Mouse (Mus musculus) kidney, embryonic 16.5 days (tissue): ENCODE data around the gene Luzp1. TPM values are rescaled to one million over a fixed set of nuclear protein-coding genes. Genes with fewer than 3 reads are reported as not detected.

Experiments used
- ATAC-seq: fragments of 200-750 bp; cut with Nextera tagmentation; 2 replicates; pipeline ENCODE4 v1.8.0; 2017; ENCODE audit warnings: moderate TSS enrichment; ENCODE audit not compliant: low FRiP score, low TSS enrichment
- H3K27ac ChIP-seq: fragments of 300-500 bp; sonication (generic); 2 replicates; pipeline ENCODE4 v1.5.1; 2014; ENCODE audit warnings: low read length
- H3K27me3 ChIP-seq: fragments of 300-500 bp; sonication (generic); 2 replicates; pipeline ENCODE4 v1.6.1; 2014; ENCODE audit warnings: low read length, control low read depth, mixed read lengths; ENCODE audit not compliant: insufficient read depth
- H3K36me3 ChIP-seq: fragments of 300-500 bp; sonication (generic); 2 replicates; pipeline ENCODE4 v1.6.1; 2014; ENCODE audit warnings: low read length, control low read depth, mixed read lengths; ENCODE audit not compliant: insufficient read depth
- H3K4me1 ChIP-seq: fragments of 300-500 bp; sonication (generic); 2 replicates; pipeline ENCODE4 v1.6.1; 2014; ENCODE audit warnings: low read length, control low read depth, mixed read lengths; ENCODE audit not compliant: insufficient read depth
- H3K4me2 ChIP-seq: fragments of 300-500 bp; sonication (generic); replicated peaks from 2 replicates; pipeline ENCODE4 v1.6.1; 2014; ENCODE audit warnings: low read depth, low read length
- H3K4me3 ChIP-seq: fragments of 300-500 bp; sonication (generic); 2 replicates; pipeline ENCODE4 v1.5.1; 2014; ENCODE audit warnings: mild to moderate bottlenecking, low read length
- H3K9ac ChIP-seq: fragments of 300-500 bp; sonication (generic); replicated peaks from 2 replicates; pipeline ENCODE4 v1.6.1; 2014; ENCODE audit warnings: low read length
- H3K9me3 ChIP-seq: fragments of 300-500 bp; sonication (generic); 2 replicates; pipeline ENCODE4 v1.6.1; 2016; ENCODE audit warnings: low read length, control low read depth
- WGBS: fragments of 180-500 bp; shearing (Covaris S2); extraction: QIAGEN DNeasy Blood & Tissue Kit; methylation state at CpG from one replicate; pipeline ENCODE4 v1.1.7; 2014; 5-methylcytosine and 5-hydroxymethylcytosine counted together
- polyA plus RNA-seq: library from polyadenylated mRNA; unstranded; fragments of >200 nt; fragmentation: Nextera tagmentation; extraction: Ambion mirVana; gene quantifications from 2 replicates; pipeline ENCODE4 v1.2.1, GENCODE M21; 2015

Luzp1 gene
- polyA plus RNA-seq, 1 experiment from 2014 or later = 131 TPM

DNA sequence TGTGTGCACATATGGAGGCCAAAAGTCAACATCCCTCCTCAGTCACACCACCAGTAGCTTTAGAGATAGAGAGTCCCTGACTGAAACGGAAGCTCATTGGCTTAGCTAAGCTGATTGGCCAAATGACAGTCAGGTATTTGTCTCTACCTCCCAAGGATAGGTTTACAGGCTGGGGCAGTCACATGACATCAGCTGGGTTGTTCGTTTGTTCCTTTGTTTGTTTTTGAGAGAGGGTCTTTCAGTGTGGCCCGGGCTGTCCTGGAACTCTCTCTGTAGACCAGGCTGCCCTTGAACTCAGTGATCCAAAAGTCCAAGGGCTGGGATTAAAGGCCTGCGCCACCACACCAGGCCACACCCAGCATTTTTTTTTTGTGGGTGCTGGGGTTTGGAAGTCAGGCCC, 8.4 kb upstream of the Luzp1 start:
- Histone ChIP-seq H3K9ac (no peak overlapping the region), H3K4me2 (no peak overlapping the region), H3K4me3 (no peak overlapping the region), H3K9me3 (no peaks in the 10 kb centered on the region), H3K27me3 (peaks cover 5% of the 10 kb centered on the region; the same call in 1 of the 2 replicates), H3K4me1 (peaks cover 27% of the 10 kb centered on the region), H3K36me3 (no peaks in the 10 kb centered on the region), H3K27ac (no peak overlapping the region)
- 52% methylated on average over 4 of the region's 4 CpGs for WGBS
- ATAC-seq = no peak

DNA sequence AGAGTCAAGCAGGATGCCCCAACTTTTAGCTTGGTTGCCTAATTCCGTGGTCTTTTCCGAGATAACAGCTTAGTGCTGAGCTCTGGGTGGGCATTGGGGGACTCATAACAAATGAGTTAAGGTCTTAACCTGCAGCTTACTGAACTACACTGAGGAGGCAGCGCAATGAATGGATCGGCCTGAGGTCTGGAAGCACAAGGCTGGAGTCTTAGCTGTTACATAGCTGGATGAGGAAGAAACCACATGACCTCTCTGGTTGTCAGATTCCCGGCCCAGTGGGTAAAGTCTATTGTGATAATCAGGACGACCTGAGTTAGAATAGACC, 7.8 kb upstream of the Luzp1 start:
- Histone ChIP-seq H3K4me2 (peak overlapping the region; percentile 90), H3K27me3 (peaks cover 5% of the 10 kb centered on the region; the same call in 1 of the 2 replicates), H3K27ac (0 out of 2 replicates have a peak overlapping the region, but pooled peaks have one; percentile 3), H3K36me3 (no peaks in the 10 kb centered on the region), H3K9me3 (no peaks in the 10 kb centered on the region), H3K4me3 (peak overlapping the region; percentile 61), H3K4me1 (peaks cover 30% of the 10 kb centered on the region), H3K9ac (no peak overlapping the region)
- peak; percentile 3; the same call in 1 of the 2 replicates for ATAC-seq
- WGBS = 19% methylated on average over 6 of the region's 6 CpGs

DNA sequence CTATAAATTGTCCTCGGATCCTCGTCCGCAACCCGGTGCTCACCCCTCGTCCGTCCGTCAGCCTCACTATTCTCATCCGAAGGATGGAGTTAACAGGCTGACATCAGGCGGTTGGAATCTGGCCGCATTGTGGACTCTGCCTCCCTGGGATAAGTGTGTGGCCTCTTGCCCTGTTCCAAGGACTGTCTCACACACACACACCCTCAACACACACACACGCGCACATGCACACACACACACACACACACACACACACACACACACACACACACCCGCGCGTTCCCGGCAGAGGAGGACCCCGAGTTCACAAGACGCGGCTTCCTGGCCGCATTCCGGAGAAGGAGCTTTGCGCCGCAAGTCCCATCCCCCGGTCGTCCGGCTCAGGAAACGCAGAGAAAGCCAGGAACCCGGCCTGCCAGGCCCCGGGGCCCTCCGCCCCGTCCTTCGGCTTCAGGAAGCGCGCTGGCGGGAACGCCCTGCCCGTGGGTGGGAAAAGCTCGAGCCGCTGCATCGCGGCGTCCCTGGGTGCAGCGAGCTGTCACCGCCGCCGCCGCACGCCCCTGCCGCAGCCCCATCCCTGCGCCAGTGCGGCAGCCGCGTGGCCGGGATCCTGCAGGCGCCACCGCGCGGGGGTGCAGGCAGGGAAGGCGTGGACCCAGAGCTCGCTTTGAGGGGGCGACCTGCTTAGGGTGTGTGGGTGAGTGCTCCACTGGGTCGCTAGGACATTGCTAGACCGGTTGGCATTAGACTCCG, 7.3 kb upstream of the Luzp1 start, which contains the start of gene 6030445D17Rik:
Gene 6030445D17Rik (plus strand): TSS at position 165 of the 753 bp plus-strand sequence.
- Histone ChIP-seq H3K27me3 (peaks cover 5% of the 10 kb centered on the region; the same call in 1 of the 2 replicates), H3K4me2 (peak within 1 kb of the TSS; percentile 90), H3K9me3 (no peaks in the 10 kb centered on the region), H3K9ac (peak within 1 kb of the TSS; percentile 79), H3K36me3 (no peaks in the 10 kb centered on the region), H3K4me3 (peak within 1 kb of the TSS; percentile 61), H3K4me1 (peaks cover 30% of the 10 kb centered on the region), H3K27ac (peak within 1 kb of the TSS; percentile 84)
- peak; percentile 73 for ATAC-seq
- WGBS = under 1% methylated on average over 58 of the region's 64 CpGs

DNA sequence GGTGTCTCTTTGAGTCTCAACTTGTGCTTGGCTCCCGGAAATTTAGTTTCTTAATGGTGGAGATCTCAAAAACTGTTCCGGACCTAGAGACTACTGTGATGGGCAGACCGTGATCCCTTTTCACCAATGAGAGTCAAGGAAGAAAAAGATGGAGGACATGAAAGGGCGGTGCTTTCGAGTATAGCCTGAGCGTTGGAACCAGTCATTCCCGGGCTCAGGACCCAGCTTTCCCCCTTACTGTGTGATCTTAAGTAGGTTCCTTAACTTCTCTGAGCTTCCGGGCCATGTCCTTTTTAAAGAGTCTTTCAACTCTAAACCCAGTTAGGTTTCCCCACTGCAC, 6.8 kb upstream of the Luzp1 start:
- 2% methylated on average over 8 of the region's 8 CpGs for WGBS
- no peaks in the 10 kb centered on the region for H3K36me3 ChIP-seq
- H3K27me3 ChIP-seq = peaks cover 5% of the 10 kb centered on the region; the same call in 1 of the 2 replicates
- H3K4me3 ChIP-seq = peak overlapping the region; percentile 61
- no peaks in the 10 kb centered on the region for H3K9me3 ChIP-seq
- peak overlapping the region; percentile 79 for H3K9ac ChIP-seq
- H3K4me2 ChIP-seq = peak overlapping the region; percentile 90
- H3K4me1 ChIP-seq = peaks cover 30% of the 10 kb centered on the region
- ATAC-seq = peak; percentile 37; the same call in 1 of the 2 replicates
- H3K27ac ChIP-seq = peak overlapping the region; percentile 84; the same call in 1 of the 2 replicates

- Histone ChIP-seq H3K36me3 (no peaks in the 10 kb centered on the region), H3K27me3 (peaks cover 5% of the 10 kb centered on the region; the same call in 1 of the 2 replicates), H3K27ac (no peak overlapping the region), H3K4me1 (peaks cover 30% of the 10 kb centered on the region), H3K4me2 (peak overlapping the region; percentile 90), H3K4me3 (peak overlapping the region; percentile 61), H3K9ac (0 out of 2 replicates have a peak overlapping the region, but pooled peaks have one; percentile 79), H3K9me3 (no peaks in the 10 kb centered on the region)
- WGBS = 20% methylated on average over 9 of the region's 9 CpGs
- ATAC-seq = no peak
Measured at GRCm38 (mm10) chr4:136463436-136463835, 6.1 kb upstream of the Luzp1 start.

DNA sequence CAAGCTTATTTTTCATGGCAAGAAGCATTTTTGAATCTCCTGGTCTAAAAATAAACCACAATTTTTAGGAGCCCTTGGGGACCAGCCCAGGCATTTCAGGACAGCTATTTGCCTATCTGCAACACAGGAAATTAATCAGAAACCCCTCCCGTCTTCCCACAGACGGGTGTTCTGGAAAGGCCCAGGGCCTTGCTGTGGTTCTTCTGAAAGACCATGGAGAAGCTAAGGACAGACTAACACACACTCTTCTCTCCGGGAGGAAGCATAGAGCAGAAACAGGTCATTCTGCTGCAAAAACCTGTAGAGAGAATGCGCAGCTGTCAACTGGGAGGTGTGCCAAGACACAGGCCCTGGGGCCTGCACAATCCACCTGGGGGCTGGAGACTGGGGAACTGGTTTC, 3.3 kb upstream of the Luzp1 start:
- ATAC-seq = no peak
- Histone ChIP-seq H3K36me3 (no peaks in the 10 kb centered on the region), H3K4me3 (no peak overlapping the region), H3K4me1 (peaks cover 43% of the 10 kb centered on the region), H3K27me3 (peaks cover 5% of the 10 kb centered on the region; the same call in 1 of the 2 replicates), H3K9me3 (no peaks in the 10 kb centered on the region), H3K4me2 (no peak overlapping the region), H3K27ac (peak overlapping the region; percentile 64), H3K9ac (no peak overlapping the region)
- 48% methylated on average over 4 of the region's 4 CpGs for WGBS

- Histone ChIP-seq H3K4me1 (peaks cover 50% of the 10 kb centered on the region), H3K27ac (peak overlapping the region; percentile 95; the same call in 1 of the 2 replicates), H3K4me3 (peak overlapping the region; percentile 68; the same call in 1 of the 2 replicates), H3K4me2 (peak overlapping the region; percentile 73), H3K36me3 (no peaks in the 10 kb centered on the region), H3K27me3 (no peaks in the 10 kb centered on the region), H3K9me3 (no peaks in the 10 kb centered on the region), H3K9ac (no peak overlapping the region)
- WGBS = 73% methylated on average over 14 of the region's 14 CpGs
- peak; percentile 10; the same call in 1 of the 2 replicates for ATAC-seq
Measured at GRCm38 (mm10) chr4:136468553-136469327, 821 bp upstream of the Luzp1 start.

GRCm38 (mm10) chr4:136469941-136470346, 383 bp downstream of the Luzp1 start:
- Histone ChIP-seq H3K9me3 (no peaks in the 10 kb centered on the region), H3K4me3 (peak overlapping the region; percentile 68), H3K4me1 (peaks cover 53% of the 10 kb centered on the region), H3K27me3 (no peaks in the 10 kb centered on the region), H3K27ac (peak overlapping the region; percentile 95), H3K36me3 (no peaks in the 10 kb centered on the region), H3K9ac (peak overlapping the region; percentile 92), H3K4me2 (peak overlapping the region; percentile 73)
- under 1% methylated on average over 21 of the region's 55 CpGs for WGBS
- ATAC-seq = peak; percentile 87

DNA sequence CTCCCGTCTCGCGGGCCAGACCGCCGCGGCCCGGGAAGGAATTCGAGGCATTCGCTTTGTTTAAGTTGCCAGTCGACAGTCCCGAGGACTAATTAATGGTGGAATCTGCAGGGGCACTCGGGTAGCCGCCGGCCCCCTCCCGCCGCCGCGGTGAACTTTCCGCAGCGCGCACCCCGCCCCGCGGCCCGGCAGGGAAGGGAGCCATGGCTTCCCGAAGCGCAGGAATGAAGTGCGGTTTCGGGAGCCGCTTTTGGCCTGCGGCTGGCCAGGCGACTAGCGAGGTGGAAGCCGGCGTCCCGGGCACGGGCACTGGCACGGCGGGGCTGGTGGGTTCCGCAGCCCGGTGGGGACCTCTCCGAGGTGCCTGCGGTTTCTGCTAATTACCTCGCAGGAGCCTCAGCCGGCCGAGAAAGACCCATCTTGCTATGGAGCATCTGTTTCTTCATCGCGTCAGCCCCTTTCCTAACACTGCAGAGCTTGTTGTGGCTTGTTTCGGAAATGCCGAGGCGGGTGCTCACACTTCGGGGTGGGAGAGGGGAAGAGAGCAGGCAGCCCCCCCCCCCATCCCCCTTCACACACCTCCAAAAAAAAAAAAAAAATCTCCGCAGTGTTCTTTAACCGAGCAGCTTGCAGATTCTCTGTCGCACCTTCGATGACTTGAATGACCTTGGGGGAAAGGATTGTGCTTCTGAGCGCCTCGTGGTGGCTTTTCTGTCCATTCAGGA, 948 bp downstream of the Luzp1 start:
- Histone ChIP-seq H3K9me3 (no peaks in the 10 kb centered on the region), H3K4me3 (peak overlapping the region; percentile 68), H3K36me3 (no peaks in the 10 kb centered on the region), H3K27me3 (no peaks in the 10 kb centered on the region), H3K4me1 (peaks cover 49% of the 10 kb centered on the region), H3K9ac (peak overlapping the region; percentile 92), H3K4me2 (peak overlapping the region; percentile 73), H3K27ac (peak overlapping the region; percentile 95)
- under 1% methylated on average over 48 of the region's 58 CpGs for WGBS
- ATAC-seq = no peak; the same call in 1 of the 2 replicates
